Mouse (Mus musculus): ENCODE measurements at regions not wholly inside any gene's neighbourhood (a gene's known extent, or its start where the extent isn't known, plus 50 kb on each side); places are given as distances from the start of the nearest gene placed in this dataset.

DNA sequence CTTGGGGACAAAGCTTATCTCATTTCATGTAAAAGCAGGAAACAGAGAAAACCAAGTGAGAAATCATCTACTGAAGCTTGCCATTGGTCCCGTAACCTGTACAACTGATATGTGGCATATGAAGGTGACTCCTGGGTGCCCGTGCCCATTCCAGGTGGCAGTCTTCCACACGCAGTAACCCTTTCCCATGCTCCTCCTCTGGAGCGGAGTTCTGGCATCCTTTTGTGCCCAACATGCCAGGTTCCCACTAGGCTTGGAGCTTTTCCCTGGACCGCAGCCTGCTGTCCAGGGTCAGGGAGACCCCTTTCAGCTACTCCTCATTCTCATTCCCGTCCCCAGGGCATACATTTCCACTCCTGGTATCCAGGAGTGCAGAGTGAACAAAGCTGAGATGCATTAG, 74.4 kb upstream of the Neurod6 start:
- Histone ChIP-seq H3K27ac (ENCODE audit: control insufficient read depth, low read depth, low read length) (no peak overlapping the region), H3K4me3 (ENCODE audit: control insufficient read depth in 1 of 2, insufficient read depth in 1 of 2, low read depth in 2 of 2, low read length in 2 of 2) (no peak overlapping the region), H3K79me2 (ENCODE audit: control insufficient read depth, insufficient read depth, low read length, poor library complexity) (no peaks in the 10 kb centered on the region), H3K4me1 (ENCODE audit: control insufficient read depth in 1 of 2, insufficient read depth in 2 of 2, low read length in 2 of 2) (no peaks in the 10 kb centered on the region), H3K9ac (ENCODE audit: control insufficient read depth, low read depth, low read length, poor library complexity, severe bottlenecking) (no peak overlapping the region), H3K27me3 (ENCODE audit: control insufficient read depth in 1 of 2, insufficient read depth in 2 of 2, low read length in 2 of 2) (no peaks in the 10 kb centered on the region), H3K36me3 (ENCODE audit: control insufficient read depth in 1 of 2, insufficient read depth in 2 of 2, low read length in 2 of 2) (no peaks in the 10 kb centered on the region), H3K9me3 (replicated peaks; ENCODE audit: insufficient read depth, low read length) (no peaks in the 10 kb centered on the region)
- no peak for DNase-seq (ENCODE audit: low read depth, low spot score)
- TF ChIP-seq POLR2A (IDR thresholded peaks at IDR 0.05; ENCODE audit: control insufficient read depth in 1 of 2, insufficient read depth in 1 of 2, low read depth in 1 of 2, low read length in 2 of 2, poor library complexity in 1 of 2) (no peak), MAFK (IDR thresholded peaks at IDR 0.05; ENCODE audit: borderline replicate concordance, low read depth, low read length) (no peak), E2F4 (IDR thresholded peaks at IDR 0.05; ENCODE audit: borderline replicate concordance, low read depth, low read length) (no peak), JUND (IDR thresholded peaks at IDR 0.05; ENCODE audit: low read depth, low read length) (no peak), USF2 (IDR thresholded peaks at IDR 0.05; ENCODE audit: borderline replicate concordance in 1 of 2, insufficient read depth in 1 of 2, low read depth in 1 of 2, low read length in 2 of 2) (no peak), USF1 (IDR thresholded peaks at IDR 0.05; ENCODE audit: low read depth, low read length) (no peak)

DNA sequence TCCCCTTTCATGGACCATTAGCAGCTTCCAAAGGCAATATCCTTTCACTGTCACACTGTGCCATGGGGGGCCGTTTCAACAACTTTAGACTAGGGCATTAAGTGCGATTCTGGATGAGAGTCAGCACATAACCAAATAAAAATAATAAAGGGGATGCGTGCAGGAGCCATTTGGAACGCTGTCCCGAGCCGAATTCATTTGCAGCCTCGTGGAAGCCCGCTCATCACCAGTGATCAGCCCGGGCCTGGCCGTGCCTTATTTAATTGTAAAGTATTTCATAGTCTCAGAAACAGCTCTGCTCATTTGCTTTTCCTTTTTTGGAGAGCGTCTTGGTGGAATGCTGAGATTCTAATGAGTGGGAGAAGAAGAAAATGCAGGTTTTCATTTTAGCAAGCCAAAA, 69.8 kb upstream of the Neurod6 start:
- no peak overlapping the region for H3K4me3 ChIP-seq (ENCODE audit: control insufficient read depth in 1 of 2, insufficient read depth in 1 of 2, low read depth in 2 of 2, low read length in 2 of 2)
- no peaks in the 10 kb centered on the region for H3K79me2 ChIP-seq (ENCODE audit: control insufficient read depth, insufficient read depth, low read length, poor library complexity)
- H3K36me3 ChIP-seq (ENCODE audit: control insufficient read depth in 1 of 2, insufficient read depth in 2 of 2, low read length in 2 of 2): no peaks in the 10 kb centered on the region
- H3K4me1 ChIP-seq (ENCODE audit: control insufficient read depth in 1 of 2, insufficient read depth in 2 of 2, low read length in 2 of 2): no peaks in the 10 kb centered on the region
- TF ChIP-seq POLR2AphosphoS2 (IDR thresholded peaks at IDR 0.05; ENCODE audit: low read length): no peak
- no peak for TF ChIP-seq TBP (IDR thresholded peaks at IDR 0.05; ENCODE audit: low read depth, low read length)
- TF ChIP-seq JUND (IDR thresholded peaks at IDR 0.05; ENCODE audit: low read depth, low read length): no peak
- TF ChIP-seq TAL1 (IDR thresholded peaks at IDR 0.05; ENCODE audit: low read length): no peak
- no peak for TF ChIP-seq NRF1 (IDR thresholded peaks at IDR 0.05; ENCODE audit: insufficient read depth, low read depth, low read length, poor library complexity, severe bottlenecking)
- no peak for TF ChIP-seq MYC (IDR thresholded peaks at IDR 0.05; ENCODE audit: low read depth, low read length)
- no peak for TF ChIP-seq CHD1 (IDR thresholded peaks at IDR 0.05; ENCODE audit: low read depth, low read length)
- TF ChIP-seq USF2 (IDR thresholded peaks at IDR 0.05; ENCODE audit: borderline replicate concordance in 1 of 2, insufficient read depth in 1 of 2, low read depth in 1 of 2, low read length in 2 of 2): no peak
- TF ChIP-seq ELF1 (IDR thresholded peaks at IDR 0.05; ENCODE audit: low read depth, low read length): no peak
- TF ChIP-seq MYB (IDR thresholded peaks at IDR 0.05; ENCODE audit: low read depth, low read length): no peak
- no peak overlapping the region for H3K27ac ChIP-seq (ENCODE audit: control insufficient read depth, low read depth, low read length)
- no peak overlapping the region for H3K9ac ChIP-seq (ENCODE audit: control insufficient read depth, low read depth, low read length, poor library complexity, severe bottlenecking)
- no peaks in the 10 kb centered on the region for H3K27me3 ChIP-seq (ENCODE audit: control insufficient read depth in 1 of 2, insufficient read depth in 2 of 2, low read length in 2 of 2)
- no peaks in the 10 kb centered on the region for H3K9me3 ChIP-seq (replicated peaks; ENCODE audit: insufficient read depth, low read length)
- DNase-seq (ENCODE audit: low read depth, low spot score): no peak

DNA sequence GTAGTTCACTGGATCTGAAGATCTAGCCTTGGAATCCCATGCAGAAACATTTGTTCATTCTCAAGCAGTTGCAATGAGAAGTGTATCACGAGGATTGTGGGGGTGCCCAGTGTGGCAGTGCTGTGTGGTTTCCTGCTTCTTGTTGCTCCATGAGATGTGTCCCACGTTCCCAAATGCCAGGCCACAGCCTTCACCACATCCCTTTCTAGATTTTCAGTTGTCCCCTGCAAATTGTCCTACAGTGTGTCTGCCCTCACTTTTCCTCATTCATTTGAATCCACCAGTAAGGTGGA, 64.7 kb upstream of the Neurod6 start:
- Histone ChIP-seq H3K4me3 (ENCODE audit: control insufficient read depth in 1 of 2, insufficient read depth in 1 of 2, low read depth in 2 of 2, low read length in 2 of 2) (no peak overlapping the region), H3K9me3 (replicated peaks; ENCODE audit: insufficient read depth, low read length) (no peaks in the 10 kb centered on the region), H3K4me1 (ENCODE audit: control insufficient read depth in 1 of 2, insufficient read depth in 2 of 2, low read length in 2 of 2) (no peaks in the 10 kb centered on the region), H3K36me3 (ENCODE audit: control insufficient read depth in 1 of 2, insufficient read depth in 2 of 2, low read length in 2 of 2) (no peaks in the 10 kb centered on the region), H3K27ac (ENCODE audit: control insufficient read depth, low read depth, low read length) (no peak overlapping the region), H3K9ac (ENCODE audit: control insufficient read depth, low read depth, low read length, poor library complexity, severe bottlenecking) (no peak overlapping the region), H3K79me2 (ENCODE audit: control insufficient read depth, insufficient read depth, low read length, poor library complexity) (no peaks in the 10 kb centered on the region), H3K27me3 (ENCODE audit: control insufficient read depth in 1 of 2, insufficient read depth in 2 of 2, low read length in 2 of 2) (no peaks in the 10 kb centered on the region)
- TF ChIP-seq RAD21 (IDR thresholded peaks at IDR 0.05; ENCODE audit: low read depth, low read length): no peak
- no peak for DNase-seq (ENCODE audit: low read depth, low spot score)
